Mouse (Mus musculus) cerebellum, adult 2 months (tissue): ENCODE measurements around the gene Alkbh6.

Experiments used
- CTCF ChIP-seq: fragments of 200-500 bp; IDR thresholded peaks from 2 replicates; pipeline ENCODE4 v1.5.1; 2011; ENCODE audit warnings: low read depth, mild to moderate bottlenecking, control low read depth, low read length, moderate library complexity, borderline replicate concordance; ENCODE audit not compliant: insufficient read depth
- POLR2A ChIP-seq: fragments of 200-500 bp; IDR thresholded peaks from 2 replicates; pipeline ENCODE4 v1.6.1; 2011; ENCODE audit warnings: low read length, control low read depth, borderline replicate concordance; ENCODE audit not compliant: insufficient read depth

GRCm38 (mm10) chr7:30269641-30270040 lies 38.9 kb upstream of the Alkbh6 start:
- no peak for TF ChIP-seq POLR2A
- no peak for TF ChIP-seq CTCF
